Mouse (Mus musculus) midbrain, embryonic 15.5 days (tissue): ENCODE measurements at regions not wholly inside any gene's neighbourhood (a gene's known extent, or its start where the extent isn't known, plus 50 kb on each side); places are given as distances from the start of the nearest gene placed in this dataset.

Experiments used
- ATAC-seq: fragments of 200-750 bp; cut with Nextera tagmentation; replicated peaks from 2 replicates; pipeline ENCODE4 v1.8.0; 2017; ENCODE audit warnings: moderate TSS enrichment
- H3K27ac ChIP-seq: fragments of 300-500 bp; sonication (generic); 2 replicates; pipeline ENCODE4 v1.5.1; 2015; ENCODE audit warnings: mild to moderate bottlenecking, inconsistent platforms
- H3K27me3 ChIP-seq: fragments of 300-500 bp; sonication (generic); replicated peaks from 2 replicates; pipeline ENCODE4 v1.6.1; 2015; ENCODE audit warnings: inconsistent platforms
- H3K36me3 ChIP-seq: fragments of 300-500 bp; sonication (generic); replicated peaks from 2 replicates; pipeline ENCODE4 v1.6.1; 2015; ENCODE audit warnings: inconsistent platforms
- H3K4me1 ChIP-seq: fragments of 300-500 bp; sonication (generic); 2 replicates; pipeline ENCODE4 v1.6.1; 2015; ENCODE audit warnings: inconsistent platforms
- H3K4me2 ChIP-seq: fragments of 300-500 bp; sonication (generic); 2 replicates; pipeline ENCODE4 v1.6.1; 2015; ENCODE audit warnings: inconsistent platforms, mild to moderate bottlenecking, moderate library complexity
- H3K4me3 ChIP-seq: fragments of 300-500 bp; sonication (generic); 2 replicates; pipeline ENCODE4 v1.5.1; 2015; ENCODE audit warnings: mild to moderate bottlenecking, inconsistent platforms
- H3K9ac ChIP-seq: fragments of 300-500 bp; sonication (generic); 2 replicates; pipeline ENCODE4 v1.6.1; 2015; ENCODE audit warnings: mild to moderate bottlenecking, inconsistent platforms
- H3K9me3 ChIP-seq: fragments of 300-500 bp; sonication (generic); 2 replicates; pipeline ENCODE4 v1.6.1; 2016; ENCODE audit warnings: inconsistent platforms
- WGBS: fragments of 180-500 bp; shearing (Covaris S2); methylation state at CpG from one replicate; pipeline ENCODE4 v1.1.7; 2015; ENCODE audit warnings: mixed read lengths; 5-methylcytosine and 5-hydroxymethylcytosine counted together

DNA sequence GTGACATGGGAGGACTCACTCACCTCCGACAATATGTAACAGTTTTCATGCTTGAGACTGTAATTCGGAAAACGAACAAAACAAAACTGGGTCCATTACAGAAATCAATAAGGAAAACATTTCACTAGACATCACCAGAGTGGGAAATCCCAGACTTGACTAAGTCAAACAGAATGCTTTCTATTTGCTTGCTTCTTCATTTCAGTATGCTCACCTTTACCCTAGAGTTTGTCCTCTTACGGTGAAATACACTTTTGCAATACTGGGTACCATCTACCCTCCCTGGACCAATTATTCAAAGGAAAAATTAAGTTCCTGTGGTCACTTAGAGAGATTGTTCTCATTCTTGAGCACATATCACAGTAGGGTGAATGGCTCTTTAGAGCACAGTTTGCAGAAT, 613.4 kb upstream of the 4930412O13Rik start:
- WGBS = 96% methylated on average over 4 of the region's 4 CpGs
- Histone ChIP-seq H3K36me3 (no peaks in the 10 kb centered on the region), H3K4me2 (no peak overlapping the region)

DNA sequence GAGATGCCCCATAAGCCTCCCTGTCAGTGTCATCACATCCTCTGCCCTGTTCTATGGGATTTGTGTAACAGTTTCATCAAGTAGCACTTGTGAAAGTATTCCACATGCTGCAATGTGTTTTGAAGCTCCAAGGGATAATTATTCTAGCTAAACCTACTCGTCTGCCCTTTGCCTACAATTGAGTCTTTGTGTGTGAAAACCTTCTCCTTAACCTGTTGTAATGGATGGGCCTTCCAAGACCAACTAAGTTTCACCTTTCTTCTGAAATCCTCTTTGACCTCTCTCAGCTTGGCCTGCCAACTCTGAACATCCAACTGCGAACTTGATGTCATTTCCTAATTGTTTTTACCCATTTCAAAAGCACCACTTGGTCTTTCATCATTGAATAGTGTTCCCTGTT, 597.6 kb upstream of the 4930412O13Rik start:
- ATAC-seq = no peak
- H3K4me1 ChIP-seq = no peaks in the 10 kb centered on the region
- no peaks in the 10 kb centered on the region for H3K36me3 ChIP-seq
- WGBS = 83% methylated on average over 2 of the region's 2 CpGs
- H3K9ac ChIP-seq = no peak overlapping the region
- H3K9me3 ChIP-seq = no peaks in the 10 kb centered on the region
- H3K4me2 ChIP-seq = no peak overlapping the region
- H3K27ac ChIP-seq = no peak overlapping the region
- H3K27me3 ChIP-seq = no peaks in the 10 kb centered on the region
- H3K4me3 ChIP-seq = no peak overlapping the region

More for the DNA sequence above, 613.4 kb upstream of the 4930412O13Rik start:
- H3K27me3 ChIP-seq = no peaks in the 10 kb centered on the region
- H3K27ac ChIP-seq = no peak overlapping the region
- no peak overlapping the region for H3K9ac ChIP-seq
- ATAC-seq = no peak
- H3K4me3 ChIP-seq = no peak overlapping the region
- no peaks in the 10 kb centered on the region for H3K9me3 ChIP-seq
- no peaks in the 10 kb centered on the region for H3K4me1 ChIP-seq

GRCm38 (mm10) chr2:9285800-9286199, 595.3 kb upstream of the 4930412O13Rik start:
- WGBS = 89% methylated on average over 8 of the region's 8 CpGs
- Histone ChIP-seq H3K36me3 (no peaks in the 10 kb centered on the region), H3K4me1 (no peaks in the 10 kb centered on the region), H3K27ac (no peak overlapping the region), H3K4me3 (no peak overlapping the region), H3K27me3 (no peaks in the 10 kb centered on the region), H3K9me3 (no peaks in the 10 kb centered on the region), H3K4me2 (no peak overlapping the region), H3K9ac (no peak overlapping the region)
- ATAC-seq = no peak

DNA sequence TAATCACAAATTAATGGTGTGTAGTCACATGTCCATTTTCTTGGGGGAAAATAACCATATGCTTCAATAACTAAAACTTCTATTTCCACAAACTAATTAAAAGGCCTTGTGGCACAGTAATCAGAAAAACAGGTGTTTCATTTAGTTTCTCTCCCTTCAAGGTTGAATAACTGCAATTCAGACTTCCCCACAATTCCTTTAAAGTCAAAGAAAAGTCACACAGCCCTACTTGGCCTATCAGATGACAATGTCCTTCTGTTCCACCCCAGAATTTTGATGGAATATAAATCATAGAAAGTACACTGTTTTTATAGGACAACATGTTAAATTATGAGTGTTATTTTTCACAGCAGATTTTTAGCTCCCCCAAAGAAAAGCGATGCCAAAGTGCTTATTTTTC, 594.0 kb upstream of the 4930412O13Rik start:
- no peak overlapping the region for H3K4me3 ChIP-seq
- no peak overlapping the region for H3K27ac ChIP-seq
- no peak overlapping the region for H3K4me2 ChIP-seq
- no peaks in the 10 kb centered on the region for H3K4me1 ChIP-seq
- no peak overlapping the region for H3K9ac ChIP-seq
- 98% methylated on average over 1 of the region's 1 CpGs for WGBS
- no peaks in the 10 kb centered on the region for H3K36me3 ChIP-seq
- H3K27me3 ChIP-seq = no peaks in the 10 kb centered on the region
- no peaks in the 10 kb centered on the region; the same call in 1 of the 2 replicates for H3K9me3 ChIP-seq
- no peak for ATAC-seq

- Histone ChIP-seq H3K4me3 (no peak overlapping the region), H3K27me3 (no peaks in the 10 kb centered on the region), H3K4me1 (no peaks in the 10 kb centered on the region), H3K9me3 (no peaks in the 10 kb centered on the region; the same call in 1 of the 2 replicates), H3K36me3 (no peaks in the 10 kb centered on the region), H3K27ac (no peak overlapping the region), H3K4me2 (no peak overlapping the region), H3K9ac (no peak overlapping the region)
- 87% methylated on average over 6 of the region's 6 CpGs for WGBS
- no peak for ATAC-seq
Measured at GRCm38 (mm10) chr2:9287623-9288022, 593.4 kb upstream of the 4930412O13Rik start.

GRCm38 (mm10) chr2:9331630-9332352, 549.3 kb upstream of the 4930412O13Rik start:
- 35% methylated on average over 16 of the region's 16 CpGs for whole genome bisulfite sequencing
- Histone ChIP-seq H3K9me3 (no peaks in the 10 kb centered on the region), H3K9ac (no peak overlapping the region), H3K4me1 (no peaks in the 10 kb centered on the region), H3K27me3 (no peaks in the 10 kb centered on the region; the same call in 1 of the 2 replicates), H3K27ac (no peak overlapping the region), H3K4me3 (no peak overlapping the region), H3K36me3 (no peaks in the 10 kb centered on the region), H3K4me2 (peak overlapping the region; percentile 17; the same call in 1 of the 2 replicates)
- no peak for ATAC-seq

- Histone ChIP-seq H3K27ac (no peak overlapping the region), H3K9ac (no peak overlapping the region), H3K4me2 (no peak overlapping the region), H3K36me3 (no peaks in the 10 kb centered on the region), H3K9me3 (no peaks in the 10 kb centered on the region), H3K4me1 (no peaks in the 10 kb centered on the region), H3K4me3 (no peak overlapping the region), H3K27me3 (no peaks in the 10 kb centered on the region)
- WGBS = 80% methylated on average over 4 of the region's 4 CpGs
- ATAC-seq = no peak
Measured at GRCm38 (mm10) chr2:9348982-9349381, 532.1 kb upstream of the 4930412O13Rik start.

DNA sequence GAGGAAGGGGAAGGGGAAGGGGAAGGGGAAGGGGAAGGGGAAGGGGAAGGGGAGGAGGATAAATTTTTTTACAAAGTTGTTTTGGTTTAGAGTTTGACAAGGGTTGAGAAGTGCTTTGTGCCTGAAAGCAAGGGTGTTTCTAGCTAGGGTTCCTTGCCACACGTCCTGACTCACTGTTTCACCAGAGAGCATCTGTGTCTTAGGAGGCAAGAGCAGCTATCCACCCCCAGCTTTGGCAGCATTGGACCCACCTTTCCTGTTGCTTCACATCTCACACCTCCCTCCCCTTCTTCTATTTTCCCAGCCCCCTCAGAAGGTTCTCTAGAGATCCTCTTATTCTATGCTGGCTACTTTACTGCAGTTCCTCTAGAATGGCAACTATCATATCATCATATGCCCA, 531.1 kb upstream of the 4930412O13Rik start:
- no peaks in the 10 kb centered on the region for H3K4me1 ChIP-seq
- no peaks in the 10 kb centered on the region for H3K9me3 ChIP-seq
- H3K27me3 ChIP-seq = no peaks in the 10 kb centered on the region
- H3K4me2 ChIP-seq = no peak overlapping the region
- no peak overlapping the region for H3K9ac ChIP-seq
- no peak overlapping the region for H3K4me3 ChIP-seq
- no peaks in the 10 kb centered on the region for H3K36me3 ChIP-seq
- ATAC-seq = no peak
- H3K27ac ChIP-seq = no peak overlapping the region
- WGBS = 33% methylated on average over 1 of the region's 1 CpGs

- 45% methylated on average over 7 of the region's 7 CpGs for WGBS
- H3K4me1 ChIP-seq = no peaks in the 10 kb centered on the region
- H3K4me3 ChIP-seq = no peak overlapping the region
- H3K36me3 ChIP-seq = no peaks in the 10 kb centered on the region
- H3K27me3 ChIP-seq = no peaks in the 10 kb centered on the region
- no peak overlapping the region for H3K4me2 ChIP-seq
- peak; percentile 70; the same call in 1 of the 2 replicates for ATAC-seq
- H3K9ac ChIP-seq = no peak overlapping the region
- H3K27ac ChIP-seq = no peak overlapping the region
- H3K9me3 ChIP-seq = no peaks in the 10 kb centered on the region
Measured at GRCm38 (mm10) chr2:9352190-9352589, 528.9 kb upstream of the 4930412O13Rik start.

DNA sequence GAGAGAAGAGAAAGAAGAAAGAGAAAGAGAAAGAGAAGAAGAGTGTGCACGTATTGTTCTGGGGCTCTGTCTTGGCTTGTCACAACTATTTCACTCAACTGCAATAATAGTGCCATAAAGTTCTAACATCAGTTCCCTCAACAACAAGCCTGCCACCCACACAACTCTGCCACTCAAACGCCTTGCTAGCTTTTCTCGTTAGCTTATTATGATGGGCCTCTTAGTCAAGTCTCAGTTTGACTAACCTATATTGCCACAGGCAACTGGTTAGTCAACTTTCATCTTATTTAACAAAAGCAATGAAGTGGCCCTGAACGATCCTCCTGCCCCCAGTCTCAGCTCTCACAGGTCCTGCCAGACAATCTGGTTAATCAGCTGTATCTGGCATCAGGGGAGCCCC, 521.0 kb upstream of the 4930412O13Rik start:
- Histone ChIP-seq H3K36me3 (no peaks in the 10 kb centered on the region), H3K27ac (no peak overlapping the region), H3K9ac (no peak overlapping the region), H3K4me2 (no peak overlapping the region), H3K9me3 (no peaks in the 10 kb centered on the region), H3K4me1 (no peaks in the 10 kb centered on the region), H3K27me3 (no peaks in the 10 kb centered on the region), H3K4me3 (no peak overlapping the region)
- ATAC-seq = no peak
- WGBS = 60% methylated on average over 4 of the region's 4 CpGs

DNA sequence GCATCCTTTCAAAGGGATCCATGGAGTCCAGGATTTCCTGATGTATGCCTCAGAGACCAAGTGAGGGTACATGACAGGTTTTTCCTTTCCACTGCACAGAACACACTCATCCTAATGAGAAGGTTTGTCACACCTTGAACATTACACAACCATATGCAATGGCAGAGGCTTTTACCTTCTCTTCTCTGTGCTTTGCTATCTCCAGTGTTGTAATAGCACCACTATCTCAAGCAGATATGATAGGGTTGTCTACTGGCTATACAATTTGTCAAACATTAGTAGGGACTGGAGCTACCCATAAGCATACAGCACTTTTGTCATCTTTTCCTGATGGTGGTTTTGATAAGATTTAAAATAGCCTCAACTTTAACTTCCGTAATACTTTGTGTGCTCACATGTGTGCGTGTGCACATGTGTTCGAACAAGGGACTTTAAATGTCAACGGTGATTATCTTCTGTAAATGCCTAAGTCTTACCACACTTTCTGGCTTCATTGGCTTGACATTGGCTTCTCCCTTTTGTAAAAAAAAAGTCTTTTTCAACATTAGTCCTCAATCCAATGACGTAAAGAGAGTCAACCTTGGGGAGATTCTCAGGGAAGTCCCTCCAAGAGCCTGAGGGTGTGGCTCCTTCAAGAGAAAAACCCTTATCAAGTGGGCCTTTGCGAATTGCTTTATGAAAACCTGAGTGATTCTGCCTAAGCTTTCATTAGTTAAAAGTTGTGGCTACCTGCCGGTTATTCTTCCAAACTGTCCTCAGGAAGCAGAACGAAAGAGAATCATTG, 513.1 kb upstream of the 4930412O13Rik start:
- Histone ChIP-seq H3K36me3 (no peaks in the 10 kb centered on the region), H3K4me3 (no peak overlapping the region), H3K9me3 (no peaks in the 10 kb centered on the region), H3K27ac (no peak overlapping the region), H3K9ac (no peak overlapping the region), H3K4me1 (no peaks in the 10 kb centered on the region), H3K4me2 (no peak overlapping the region), H3K27me3 (no peaks in the 10 kb centered on the region)
- WGBS = 94% methylated on average over 8 of the region's 8 CpGs
- no peak for ATAC-seq

DNA sequence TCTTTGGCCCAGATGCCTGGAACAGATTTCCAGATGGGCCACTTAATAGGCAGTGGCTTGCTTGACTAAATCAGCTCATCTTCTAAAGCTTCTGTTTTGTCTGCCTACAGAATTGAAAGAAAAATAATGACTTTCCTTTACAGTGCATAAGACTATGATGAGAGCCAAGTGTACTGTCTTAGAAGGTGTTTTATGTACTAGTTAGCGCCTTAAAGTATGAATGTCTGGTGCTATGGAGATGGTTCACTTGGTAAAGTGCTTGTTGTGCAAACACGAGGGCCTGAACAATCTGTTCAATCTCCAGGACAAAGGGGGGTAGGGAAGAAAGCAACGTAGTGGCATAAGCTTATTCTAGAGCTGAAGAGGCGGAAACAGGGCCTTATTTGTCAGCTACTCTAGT, 511.5 kb upstream of the 4930412O13Rik start:
- Histone ChIP-seq H3K4me1 (no peaks in the 10 kb centered on the region), H3K4me3 (no peak overlapping the region), H3K9me3 (no peaks in the 10 kb centered on the region), H3K27me3 (no peaks in the 10 kb centered on the region), H3K4me2 (no peak overlapping the region), H3K27ac (no peak overlapping the region), H3K9ac (no peak overlapping the region), H3K36me3 (no peaks in the 10 kb centered on the region)
- no peak for ATAC-seq
- WGBS = 63% methylated on average over 4 of the region's 4 CpGs

- Histone ChIP-seq H3K9ac (no peak overlapping the region), H3K4me3 (no peak overlapping the region), H3K9me3 (no peaks in the 10 kb centered on the region), H3K27ac (no peak overlapping the region), H3K36me3 (no peaks in the 10 kb centered on the region), H3K4me1 (no peaks in the 10 kb centered on the region), H3K4me2 (no peak overlapping the region), H3K27me3 (no peaks in the 10 kb centered on the region)
- WGBS = 70% methylated on average over 2 of the region's 2 CpGs
- no peak for ATAC-seq
Measured at GRCm38 (mm10) chr2:9386566-9386965, 494.5 kb upstream of the 4930412O13Rik start.
